Mouse (Mus musculus) lung, adult 18-20 months (tissue): ENCODE measurements at regions not wholly inside any gene's neighbourhood (a gene's known extent, or its start where the extent isn't known, plus 50 kb on each side); places are given as distances from the start of the nearest gene placed in this dataset.
A peak's percentile ranks its signal among the peaks of the same experiment; 100 is the strongest.

ENCODE experiments used
- DNase-seq, 2 experiments: peaks; one replicate each; pipeline ENCODE4 v3.0.0; 2022; ENCODE audit warnings: mixed read lengths in 2 of 2

DNA sequence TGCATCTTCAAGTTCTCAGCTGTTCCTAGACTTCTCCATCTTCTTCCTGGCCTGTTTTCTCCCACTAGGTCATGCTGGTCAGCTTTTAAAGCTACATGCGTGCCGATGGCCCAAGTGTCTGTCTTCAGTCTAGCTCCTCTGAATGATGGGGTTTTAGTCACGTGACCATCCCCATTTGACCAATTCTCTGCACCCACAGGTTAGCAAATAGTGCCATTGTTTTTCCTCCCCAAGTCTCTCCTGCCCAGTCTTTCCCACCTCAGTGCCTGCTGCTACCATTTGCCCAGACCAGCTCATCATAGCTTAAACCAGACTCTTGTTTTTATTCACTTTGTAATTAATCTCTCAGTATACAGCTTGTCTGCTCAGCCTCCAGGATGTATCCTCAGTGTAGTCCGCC, 62.3 kb downstream of the Zfp706 start:
- DNase-seq, result no peak

DNA sequence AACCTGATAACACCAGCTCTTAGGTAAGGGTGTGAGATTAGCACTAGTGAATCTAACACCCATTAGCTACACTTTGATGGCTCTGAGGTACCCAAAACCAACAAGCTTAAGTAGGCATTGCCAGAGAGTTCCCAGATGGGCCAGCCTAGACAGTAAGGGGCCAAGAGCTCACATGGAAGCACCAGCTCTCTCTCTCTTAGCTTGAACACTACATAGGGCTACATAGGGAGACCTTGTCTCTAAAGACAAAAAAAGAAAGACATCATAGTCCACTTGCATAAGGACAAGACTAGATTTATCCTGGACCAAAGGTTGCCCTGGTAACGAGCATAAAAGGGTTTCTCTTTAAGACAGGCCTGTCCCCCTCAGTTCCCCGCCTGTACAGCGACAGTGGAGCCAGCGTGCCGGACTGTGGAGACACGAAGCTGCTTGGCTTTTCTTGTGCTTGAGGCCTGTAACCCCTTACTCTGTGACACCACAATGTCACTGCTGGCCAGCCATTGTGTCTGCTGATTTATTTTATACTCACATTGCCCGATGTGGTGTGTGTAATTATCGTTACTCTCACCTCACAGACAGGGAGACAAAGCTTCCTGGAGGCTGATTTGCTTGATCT, 62.9 kb downstream of the Zfp706 start:
- DNase-seq, result no peak

DNA sequence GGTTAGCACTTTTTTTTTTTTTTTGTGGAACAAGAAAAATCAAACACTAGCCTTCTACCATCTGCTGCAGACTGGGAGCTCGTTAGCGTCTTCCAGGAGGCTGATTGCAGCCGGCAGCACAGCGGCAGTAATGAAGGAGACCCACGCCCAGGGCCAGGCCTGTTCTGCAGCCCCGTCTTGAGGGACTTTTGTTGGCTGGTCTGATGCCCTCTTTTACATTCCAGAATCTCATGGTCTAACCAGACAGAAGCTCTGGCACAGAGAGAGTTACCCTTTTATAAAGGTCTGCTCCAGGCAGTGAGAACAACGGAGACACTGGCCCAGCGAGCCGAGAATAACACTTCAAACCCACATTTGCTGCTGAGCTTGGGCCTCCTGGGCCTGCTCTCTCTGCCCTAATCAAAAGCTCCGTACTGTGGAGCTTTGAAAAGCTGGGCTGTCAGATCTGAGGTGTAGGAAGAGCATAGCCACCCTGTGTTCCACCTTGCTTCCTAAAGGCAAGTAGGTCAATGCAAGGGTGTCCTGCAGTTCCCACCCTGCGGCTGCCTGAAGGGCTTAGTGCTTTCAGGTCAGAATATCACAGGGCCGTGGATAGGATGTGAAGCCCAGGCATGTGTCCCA, 64.0 kb downstream of the Zfp706 start:
- DNase-seq, result no peak

DNA sequence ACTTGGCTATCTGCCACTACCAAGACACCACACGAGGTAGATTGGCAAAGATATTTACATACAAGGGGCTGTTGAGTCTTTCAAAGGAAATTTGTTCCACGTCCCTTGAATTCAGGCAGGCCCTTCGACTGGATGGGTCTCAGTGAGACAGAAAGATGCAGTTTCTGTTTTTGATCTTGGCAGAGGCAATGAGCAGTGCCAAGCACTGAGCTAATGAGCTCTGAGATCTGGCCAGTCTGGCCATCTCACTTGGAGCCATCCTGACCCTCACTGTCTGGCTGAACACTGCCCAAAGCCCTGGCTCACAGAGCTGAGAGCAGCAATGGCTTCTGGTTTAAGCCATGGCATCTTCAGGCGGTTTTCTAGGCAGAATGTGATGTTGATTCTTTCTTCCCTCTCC, 65.3 kb downstream of the Zfp706 start:
- no peak for DNase-seq

DNA sequence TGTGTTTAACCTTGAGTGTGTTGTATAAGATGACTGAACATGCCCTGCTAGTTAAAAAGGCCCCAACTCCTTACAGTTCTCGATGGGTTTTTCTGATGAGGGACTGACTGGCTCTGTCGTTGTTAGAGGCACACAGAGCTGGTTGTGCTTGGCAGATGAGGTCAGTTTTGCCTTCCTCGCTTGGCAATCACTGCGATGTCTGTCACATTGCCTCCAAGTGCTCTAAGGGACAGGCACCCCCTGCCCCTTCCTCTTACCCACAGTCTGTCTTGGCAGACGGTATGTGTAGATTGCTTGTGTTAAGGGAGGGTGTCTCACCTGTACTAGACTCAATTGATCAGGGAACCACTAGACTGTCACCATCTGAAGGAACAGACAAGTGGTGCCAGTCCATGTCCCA, 65.8 kb downstream of the Zfp706 start:
- DNase-seq, result no peak

DNA sequence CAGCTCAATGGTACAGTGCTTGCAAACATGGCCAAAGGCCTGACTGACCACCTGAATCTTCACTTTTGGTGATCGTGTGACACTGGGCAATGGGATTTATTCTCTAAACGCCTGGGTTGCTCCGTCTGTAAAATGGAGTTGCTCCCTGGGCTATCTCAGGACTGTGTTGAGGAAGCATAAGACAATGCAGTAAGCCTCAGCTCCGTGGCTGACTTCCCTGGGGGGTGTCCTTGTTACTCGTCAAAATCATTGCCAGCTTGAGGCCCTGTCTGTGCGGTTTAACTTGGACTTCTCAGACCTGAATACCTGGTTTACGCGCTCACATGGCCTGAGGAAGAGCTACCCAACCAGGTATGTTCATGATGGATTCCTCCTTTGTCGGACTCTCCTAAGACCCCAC, 68.0 kb downstream of the Zfp706 start:
- no peak for DNase-seq

DNA sequence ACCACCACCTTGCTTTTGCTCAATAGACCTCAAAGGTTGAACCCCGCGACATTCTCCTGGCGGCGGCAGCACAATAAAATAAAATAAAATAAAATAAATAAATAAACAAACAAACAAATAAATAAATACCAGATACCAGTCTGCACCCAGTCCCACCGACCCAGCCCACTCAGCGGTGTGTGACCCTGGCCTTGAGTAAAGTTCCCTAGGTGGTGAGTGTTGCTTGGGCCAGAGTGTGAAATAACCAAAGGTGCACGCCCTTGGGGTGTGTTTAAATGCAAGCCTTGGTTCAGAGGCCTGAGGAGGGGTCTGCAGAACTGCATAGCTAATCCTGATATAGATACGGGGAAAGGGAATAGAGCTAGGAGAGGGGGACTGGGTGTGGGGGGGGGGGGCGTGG, 68.4 kb downstream of the Zfp706 start:
- DNase-seq, result no peak

DNA sequence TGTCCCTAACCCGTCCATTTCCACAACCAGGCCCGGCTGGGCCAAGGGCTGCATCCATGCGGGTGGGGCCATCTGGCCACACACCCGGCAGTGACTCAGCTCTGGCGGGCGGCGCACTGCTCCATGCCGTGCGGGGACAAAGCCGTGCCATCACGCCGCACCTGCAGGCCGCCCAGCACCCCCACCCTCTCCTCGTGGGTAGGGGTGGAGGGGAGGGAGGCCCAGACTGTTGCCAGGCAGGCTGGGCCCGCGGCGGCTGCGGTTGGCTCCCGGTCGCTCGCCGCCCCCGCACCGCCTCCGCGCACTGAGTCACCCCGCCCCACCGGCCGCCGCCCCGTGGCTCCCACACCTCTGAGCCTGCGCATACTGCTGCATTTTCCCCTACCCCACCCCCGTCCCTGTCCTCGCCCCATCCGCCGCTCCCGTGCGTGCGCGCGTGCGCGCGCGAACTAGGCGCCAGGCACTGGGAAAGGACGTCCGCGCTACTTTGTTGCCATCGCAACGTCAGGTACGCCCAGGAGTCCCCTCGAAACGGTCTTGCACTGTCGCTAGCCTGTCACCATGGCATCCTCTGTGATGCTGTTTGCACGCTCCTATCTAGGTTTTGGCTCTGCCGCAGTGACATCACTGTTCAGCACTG, 68.9 kb downstream of the Zfp706 start:
- DNase-seq, result peak; percentile 91 to 94

DNA sequence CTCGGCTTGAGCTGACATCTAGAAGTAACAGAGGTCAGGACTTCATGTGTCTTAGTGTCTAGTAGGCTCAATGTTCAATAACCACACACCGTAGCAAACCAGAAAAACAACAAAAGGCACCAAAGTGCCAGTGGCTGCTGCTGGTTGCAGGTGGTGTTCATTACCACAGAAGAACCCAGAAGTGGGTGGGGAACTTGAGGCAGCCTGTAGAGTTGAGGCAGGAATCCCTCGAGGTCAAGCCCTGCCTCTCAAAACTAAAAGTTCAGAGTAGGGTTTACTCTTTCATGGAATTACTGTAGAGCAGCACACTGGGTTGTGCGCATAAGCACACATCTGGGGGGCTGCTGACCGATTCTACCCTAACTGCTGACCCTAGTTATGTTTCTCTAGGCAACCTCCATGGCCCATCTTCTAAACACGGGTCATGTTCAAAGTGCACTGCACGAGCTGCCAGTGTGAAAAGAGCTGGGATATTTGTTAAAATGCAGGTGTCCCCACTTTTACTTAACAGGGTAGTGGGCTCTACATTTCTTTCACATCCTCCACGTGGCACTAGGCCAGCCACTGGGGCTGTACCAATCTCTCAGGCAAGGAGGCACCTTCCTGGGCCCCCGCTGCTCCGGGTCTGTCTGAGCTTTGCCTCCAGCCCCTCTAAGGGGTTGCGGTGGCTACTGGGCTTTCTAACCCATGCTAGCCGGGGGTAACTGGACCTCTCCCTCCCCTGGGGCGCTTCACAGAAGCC, 69.6 kb downstream of the Zfp706 start:
- DNase-seq, result peak; percentile 18 to 20

DNA sequence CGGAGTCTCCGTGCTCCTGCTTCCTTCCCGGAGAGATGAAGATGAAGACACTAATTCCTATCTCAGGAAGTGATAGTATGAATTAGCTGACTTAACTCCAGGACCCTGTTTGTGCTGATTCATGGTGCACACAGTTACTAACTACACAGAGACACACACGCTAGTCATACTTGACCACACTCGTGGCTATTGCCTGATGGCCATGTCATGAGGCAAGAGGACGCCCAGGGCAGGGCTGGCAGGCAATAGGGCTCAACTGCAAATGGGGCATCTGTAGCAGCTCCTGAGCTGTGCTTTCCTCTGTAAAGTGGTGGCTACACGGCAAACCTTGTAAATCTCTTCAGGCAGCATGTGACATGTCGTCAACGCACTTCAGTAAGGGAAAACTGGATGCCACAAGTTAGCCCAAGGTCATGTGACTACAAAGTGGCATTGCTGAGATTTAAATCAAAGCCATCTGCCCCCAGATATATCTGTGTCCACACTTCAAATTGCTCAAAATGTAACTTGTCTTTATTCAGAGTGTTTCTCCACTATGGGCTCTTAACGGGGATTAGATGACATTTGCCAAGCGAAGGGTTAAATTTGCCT, 70.4 kb downstream of the Zfp706 start:
- peak in 1 of 2 experiments; percentile 13 for DNase-seq

DNA sequence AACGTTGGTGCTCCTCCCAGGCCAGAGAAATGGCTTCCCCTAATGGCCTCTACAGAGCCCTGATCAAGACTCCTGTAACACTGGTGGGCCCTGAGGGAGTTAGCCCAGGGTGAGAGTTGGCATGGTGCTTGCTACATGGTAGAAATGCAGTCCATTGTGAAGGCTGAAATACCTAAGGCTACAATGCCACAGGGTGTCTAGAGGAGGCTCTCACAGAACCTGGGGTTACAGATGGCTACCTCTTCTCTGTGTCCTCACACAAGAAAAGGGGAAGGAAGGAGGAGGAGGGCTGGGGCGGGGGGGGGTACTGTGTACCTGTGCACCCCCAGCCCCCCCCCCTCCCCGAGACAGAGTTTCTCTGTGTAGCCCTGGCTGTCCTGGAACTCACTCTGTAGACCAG, 72.8 kb downstream of the Zfp706 start:
- no peak for DNase-seq

DNA sequence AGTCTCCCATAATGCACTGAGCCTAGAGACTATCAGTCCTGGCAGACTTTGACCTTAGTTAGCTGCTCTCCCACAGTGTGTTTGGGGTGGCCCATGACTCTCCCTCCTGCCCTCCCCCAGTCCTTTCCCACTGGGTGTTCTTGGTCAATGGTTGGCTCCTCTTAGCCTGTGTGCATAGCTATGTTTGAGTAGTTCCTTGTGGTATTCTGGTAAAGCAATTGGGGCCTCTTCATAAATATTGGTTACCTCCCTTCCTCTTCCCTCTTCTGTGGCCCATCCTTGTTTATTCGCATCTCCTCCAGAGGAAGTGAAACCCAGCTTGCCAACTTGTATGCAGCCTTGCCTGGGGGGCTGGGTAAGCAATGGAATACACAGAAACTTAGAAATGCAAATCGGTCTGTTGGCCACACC, 74.0 kb downstream of the Zfp706 start:
- peak; percentile 37 to 59 for DNase-seq

DNA sequence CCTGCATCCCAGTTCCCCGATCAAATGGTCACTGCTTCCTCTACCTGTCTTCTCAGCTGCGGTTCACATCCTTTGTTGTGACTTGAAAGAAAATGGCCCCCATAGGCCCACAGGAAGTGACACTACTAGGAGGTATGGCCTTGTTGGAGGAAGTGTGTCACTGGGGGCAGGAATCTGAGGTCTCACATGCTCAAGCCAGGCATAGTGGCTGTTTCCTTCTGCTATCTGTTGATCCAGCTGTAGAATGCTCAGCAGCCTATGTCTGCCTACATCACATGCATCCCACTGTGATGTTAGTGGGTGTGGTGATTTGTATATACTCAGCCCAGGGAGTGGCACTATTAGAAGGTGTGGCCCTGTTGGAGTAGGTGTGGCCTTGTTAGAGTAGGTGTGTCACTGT, 76.1 kb downstream of the Zfp706 start:
- DNase-seq, result no peak

DNA sequence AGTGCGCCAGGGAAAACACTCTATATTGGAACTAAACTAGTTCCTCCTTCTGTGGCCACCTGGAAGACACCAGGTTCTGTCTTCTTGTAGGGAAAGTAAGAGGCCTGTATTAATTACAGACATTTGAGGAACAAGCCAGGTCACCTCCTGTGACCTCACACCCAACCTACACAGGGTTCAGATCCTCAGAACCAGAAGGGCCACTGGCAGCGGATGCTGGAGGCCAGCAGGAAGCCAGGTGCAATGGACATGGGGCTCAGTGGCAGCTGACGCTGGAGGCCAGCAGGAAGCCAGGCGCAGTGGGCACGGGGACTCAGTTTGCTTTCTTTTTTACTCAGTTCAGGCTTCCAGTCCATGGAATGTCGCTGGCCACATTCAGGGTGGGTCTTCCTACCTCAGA, 77.1 kb downstream of the Zfp706 start:
- no peak for DNase-seq

DNA sequence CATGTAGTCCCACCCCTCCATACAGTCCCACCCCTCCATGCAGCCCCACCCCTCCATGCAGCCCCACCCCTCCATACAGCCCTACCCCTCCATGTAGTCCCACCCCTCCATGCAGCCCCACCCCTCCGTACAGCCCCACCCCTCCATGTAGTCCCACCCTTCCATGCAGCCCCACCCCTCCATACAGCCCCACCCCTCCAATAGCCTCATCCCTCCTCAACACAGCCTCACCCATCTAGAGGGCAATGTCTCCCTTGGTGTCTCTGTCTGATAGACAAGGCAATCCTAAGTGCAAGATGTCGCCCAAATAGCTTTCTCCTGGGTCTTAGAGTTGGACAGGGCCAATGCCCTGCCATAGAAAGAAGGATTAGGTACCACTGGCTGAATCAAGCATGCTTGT, 77.8 kb downstream of the Zfp706 start:
- no peak for DNase-seq

DNA sequence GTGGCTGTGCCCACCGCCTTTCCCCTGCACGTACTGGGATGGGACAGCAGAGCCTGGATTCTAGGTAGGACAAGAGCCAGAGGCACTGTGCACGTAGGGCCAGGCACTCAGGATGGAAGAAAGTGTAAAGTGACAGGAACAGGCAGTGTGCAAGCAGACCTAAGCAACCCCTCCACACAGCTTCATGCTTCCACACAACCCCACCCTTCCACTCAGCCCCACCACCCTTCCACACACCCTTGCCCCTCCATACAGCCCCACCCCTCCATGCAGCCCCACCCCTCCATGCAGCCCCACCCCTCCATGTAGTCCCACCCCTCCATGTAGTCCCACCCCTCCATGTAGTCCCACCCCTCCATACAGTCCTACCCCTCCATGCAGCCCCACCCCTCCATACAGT, 78.5 kb downstream of the Zfp706 start:
- DNase-seq, result no peak

DNA sequence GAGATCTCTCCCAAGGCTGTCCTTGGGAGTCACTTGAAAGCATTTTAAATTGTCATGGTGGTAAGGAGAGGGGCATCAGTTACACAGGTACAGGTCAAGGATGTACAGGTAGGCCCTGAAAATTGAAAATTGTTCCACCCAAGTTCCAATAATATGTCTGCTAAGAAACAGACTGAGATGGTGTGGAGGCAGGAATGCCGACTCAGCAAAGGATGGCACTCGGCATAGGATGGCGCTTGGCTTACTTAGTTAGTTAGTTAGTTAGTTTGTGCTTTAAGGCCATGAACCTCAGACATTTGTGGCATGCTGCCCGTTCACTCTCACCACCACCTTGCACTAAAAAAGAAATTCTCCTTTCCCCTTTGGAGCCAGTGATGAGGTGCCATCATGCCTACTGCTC, 78.9 kb downstream of the Zfp706 start:
- no peak for DNase-seq

DNA sequence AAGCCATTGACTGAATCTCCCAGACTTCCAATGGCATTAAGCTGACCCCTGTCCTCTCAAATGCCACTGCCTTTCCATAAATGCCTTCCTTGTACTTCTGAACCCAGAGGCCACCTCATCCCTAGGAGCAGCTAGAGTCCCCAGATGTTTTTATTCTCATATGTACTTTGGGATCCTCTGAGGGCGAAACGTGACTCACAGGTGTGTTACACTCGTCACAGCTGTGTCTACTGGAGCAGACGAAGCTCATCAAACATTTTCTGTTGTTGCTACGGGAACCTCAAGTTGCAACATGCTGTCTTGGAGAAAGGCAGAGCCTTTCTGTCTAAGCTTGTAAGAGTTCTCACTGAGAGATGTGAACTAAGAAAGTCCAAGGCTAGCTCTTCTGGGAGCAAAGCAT, 80.1 kb downstream of the Zfp706 start:
- no peak for DNase-seq

DNA sequence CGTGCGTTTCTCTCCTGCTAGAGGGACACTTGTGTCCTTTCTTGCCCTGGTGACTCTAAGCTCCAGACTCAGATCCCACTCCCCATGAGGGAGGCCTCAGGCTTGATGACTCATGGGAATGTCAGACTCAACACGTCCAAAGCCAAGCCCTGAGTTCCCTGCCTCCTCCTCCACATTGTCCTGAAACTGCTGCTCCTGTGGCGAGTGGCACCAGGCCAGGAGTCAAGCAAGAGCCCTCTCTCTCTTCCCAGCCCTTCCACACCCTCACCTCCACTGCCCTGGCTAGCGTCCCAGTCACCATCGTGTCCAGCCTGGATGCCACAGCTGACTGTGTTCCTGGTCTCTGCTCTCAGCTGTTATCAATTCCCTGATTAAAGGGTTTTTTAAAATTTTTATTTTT, 83.4 kb downstream of the Zfp706 start:
- peak; percentile 79 to 83 for DNase-seq

DNA sequence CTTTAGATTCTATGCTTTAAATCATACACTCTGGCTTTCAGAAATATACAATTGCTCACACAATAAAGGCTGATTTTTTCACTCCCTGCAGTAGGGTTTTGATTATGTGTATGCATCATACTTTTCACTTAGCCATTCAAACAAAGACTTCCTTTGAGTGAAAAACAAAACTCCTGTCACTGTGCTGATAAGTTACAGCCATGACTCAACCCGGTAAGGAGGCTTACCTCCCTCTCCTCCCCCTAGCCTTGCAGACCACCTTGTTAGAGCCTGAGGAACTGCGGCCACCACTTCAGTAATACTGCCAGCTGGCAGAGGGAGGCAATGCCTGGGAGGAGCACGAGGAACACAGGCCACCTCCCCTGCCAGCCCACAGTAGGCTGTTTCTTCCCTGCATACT, 86.2 kb downstream of the Zfp706 start:
- DNase-seq, result no peak

DNA sequence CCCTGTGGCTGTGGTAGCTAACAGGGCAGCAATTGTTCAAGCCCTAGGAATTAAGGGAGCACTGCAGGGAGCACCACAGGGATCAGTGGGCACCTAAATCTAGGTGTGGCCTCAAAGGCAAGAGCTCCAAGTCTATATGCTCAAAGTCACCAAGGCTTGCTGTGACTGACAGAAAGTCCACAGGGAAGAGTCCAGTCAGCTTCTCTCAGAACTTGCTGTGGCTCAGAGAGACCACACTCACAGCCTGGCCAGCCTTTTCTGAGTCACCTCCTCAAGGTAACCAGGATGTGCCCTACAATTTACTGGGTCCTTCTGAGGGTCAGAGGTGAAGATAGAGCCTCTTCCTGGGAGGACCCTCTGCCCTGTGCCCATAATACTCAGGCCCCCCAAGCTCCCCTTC, 86.7 kb downstream of the Zfp706 start:
- DNase-seq, result no peak

DNA sequence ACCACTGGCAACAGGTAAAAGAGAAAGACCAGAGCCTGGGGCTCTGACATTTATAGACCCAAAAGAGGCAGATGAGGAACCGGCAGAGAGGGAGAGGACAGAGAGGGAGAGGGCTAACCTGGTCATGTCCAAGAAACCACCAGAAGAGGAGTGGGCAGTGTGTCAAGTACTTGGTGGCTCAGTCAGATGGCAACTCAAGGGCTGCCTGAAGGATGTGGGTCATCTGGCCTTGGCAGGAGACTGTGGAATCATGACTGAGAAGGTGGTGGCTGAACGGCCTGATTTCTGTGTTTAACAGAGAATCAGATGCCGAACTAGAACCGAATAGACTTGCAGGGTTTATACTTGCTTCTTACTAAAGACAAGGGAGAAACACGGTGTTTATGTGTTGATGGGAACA, 87.9 kb downstream of the Zfp706 start:
- no peak for DNase-seq

DNA sequence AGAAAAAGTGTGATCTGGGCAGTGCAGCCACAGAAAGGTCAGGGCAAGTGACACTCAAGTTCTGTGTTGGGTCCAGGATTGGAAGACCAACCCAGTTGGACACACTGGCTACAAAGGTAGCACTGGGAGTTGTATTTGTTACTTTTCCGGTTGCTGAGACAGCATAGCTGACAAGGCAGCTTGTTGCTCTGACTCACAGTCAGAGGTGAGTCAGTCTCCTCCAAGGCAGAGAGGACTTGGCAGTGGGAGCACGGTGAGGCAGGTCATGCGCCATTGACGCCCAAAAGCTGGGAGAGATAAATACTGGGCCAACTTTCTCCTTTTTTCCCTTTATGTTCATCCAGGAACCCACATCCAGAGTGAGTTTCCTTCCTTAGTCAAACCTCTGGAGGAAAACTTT, 88.4 kb downstream of the Zfp706 start:
- no peak for DNase-seq

DNA sequence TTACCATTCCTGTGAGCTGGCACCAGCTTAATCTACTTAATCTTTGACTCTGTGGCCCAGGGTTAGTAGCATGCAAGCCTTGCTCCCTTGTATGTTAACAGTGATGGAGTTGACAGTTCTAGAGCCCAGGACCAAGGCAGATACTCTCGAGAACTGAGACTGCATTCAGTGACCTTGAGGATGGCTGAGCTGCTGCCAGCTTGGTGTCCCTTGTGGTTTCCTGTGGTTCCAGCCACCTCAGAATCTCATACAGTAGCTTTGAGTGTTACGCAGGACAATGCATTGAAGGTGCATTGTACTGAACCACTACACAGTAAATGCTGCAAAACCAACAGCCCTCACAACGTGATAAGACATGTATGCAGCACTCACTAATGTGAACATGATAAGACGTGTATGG, 90.6 kb downstream of the Zfp706 start:
- DNase-seq, result no peak
